Mouse (Mus musculus): ENCODE data around the gene Zfp511. TPM values are rescaled to one million over a fixed set of nuclear protein-coding genes. Genes with fewer than 3 reads are reported as not detected.

Gene Zfp511
- total RNA-seq, 2 experiments from 2014 or later: 21.0 to 34.8 TPM

Other genes starting within 250 kb of the Zfp511 start
- gene Adgra1, start 202.2 kb upstream of the Zfp511 start, total RNA-seq (2015): not detected in 2 replicates
- not detected in 2 replicates for gene Adgra1, start 202.2 kb upstream of the Zfp511 start, total RNA-seq (2017)
- not detected in 2 replicates for gene Kndc1, start 141.7 kb upstream of the Zfp511 start, total RNA-seq (2015)
- gene Kndc1, start 141.7 kb upstream of the Zfp511 start, total RNA-seq (2017): not detected in 2 replicates
- gene Utf1, start 92.6 kb upstream of the Zfp511 start, total RNA-seq (2015): not detected in 2 replicates
- gene Utf1, start 92.6 kb upstream of the Zfp511 start, total RNA-seq (2017): not detected in 2 replicates
- gene 6430531B16Rik, start 57.6 kb upstream of the Zfp511 start, total RNA-seq (2015): 0.10 and 0.27 TPM in 2 replicates
- gene 6430531B16Rik, start 57.6 kb upstream of the Zfp511 start, total RNA-seq (2017): 0.57 TPM in 1 of 2 replicates, not detected in the other
- gene Adam8, start 43.8 kb upstream of the Zfp511 start, total RNA-seq (2015): 1.3 and 1.9 TPM in 2 replicates
- gene Adam8, start 43.8 kb upstream of the Zfp511 start, total RNA-seq (2017): 1.3 and 1.7 TPM in 2 replicates
- 24.0 and 25.8 TPM in 2 replicates for gene Tubgcp2, start 278 bp downstream of the Zfp511 start, total RNA-seq (2015)
- 35.2 and 36.5 TPM in 2 replicates for gene Tubgcp2, start 278 bp downstream of the Zfp511 start, total RNA-seq (2017)
- not detected in 2 replicates for gene Msx3, start 12.7 kb downstream of the Zfp511 start, total RNA-seq (2015)
- not detected in 2 replicates for gene Msx3, start 12.7 kb downstream of the Zfp511 start, total RNA-seq (2017)
- gene Caly, start 46.2 kb downstream of the Zfp511 start, total RNA-seq (2015): not detected in 2 replicates
- gene Caly, start 46.2 kb downstream of the Zfp511 start, total RNA-seq (2017): not detected in 2 replicates
- not detected in 2 replicates for gene Prap1, start 57.0 kb downstream of the Zfp511 start, total RNA-seq (2015)
- not detected in 2 replicates for gene Prap1, start 57.0 kb downstream of the Zfp511 start, total RNA-seq (2017)
- gene Fuom, start 66.0 kb downstream of the Zfp511 start, total RNA-seq (2015): 6.9 and 7.9 TPM in 2 replicates
- gene Fuom, start 66.0 kb downstream of the Zfp511 start, total RNA-seq (2017): 10.8 and 11.5 TPM in 2 replicates
- gene Paox, start 79.4 kb downstream of the Zfp511 start, total RNA-seq (2015): 26.1 and 31.7 TPM in 2 replicates
- gene Paox, start 79.4 kb downstream of the Zfp511 start, total RNA-seq (2017): 15.7 and 23.4 TPM in 2 replicates
- gene Echs1, start 80.1 kb downstream of the Zfp511 start, total RNA-seq (2015): 108 and 109 TPM in 2 replicates
- gene Echs1, start 80.1 kb downstream of the Zfp511 start, total RNA-seq (2017): 95.5 and 147 TPM in 2 replicates
- gene Mtg1, start 101.2 kb downstream of the Zfp511 start, total RNA-seq (2015): 23.8 and 29.2 TPM in 2 replicates
- gene Mtg1, start 101.2 kb downstream of the Zfp511 start, total RNA-seq (2017): 10.4 and 11.4 TPM in 2 replicates
- gene Sprn, start 118.5 kb downstream of the Zfp511 start, total RNA-seq (2015): not detected in 2 replicates
- gene Sprn, start 118.5 kb downstream of the Zfp511 start, total RNA-seq (2017): not detected in 2 replicates
- not detected in 2 replicates for gene Olfr522, start 128.4 kb downstream of the Zfp511 start, total RNA-seq (2015)
- gene Olfr522, start 128.4 kb downstream of the Zfp511 start, total RNA-seq (2017): not detected in 2 replicates
- not detected in 2 replicates for gene Olfr523, start 136.8 kb downstream of the Zfp511 start, total RNA-seq (2015)
- not detected in 2 replicates for gene Olfr523, start 136.8 kb downstream of the Zfp511 start, total RNA-seq (2017)
- not detected in 2 replicates for gene Olfr524, start 169.6 kb downstream of the Zfp511 start, total RNA-seq (2015)
- gene Olfr524, start 169.6 kb downstream of the Zfp511 start, total RNA-seq (2017): not detected in 2 replicates
- gene Cd163l1, start 181.9 kb downstream of the Zfp511 start, total RNA-seq (2015): not detected in 2 replicates
- 0.21 TPM in 1 of 2 replicates, not detected in the other for gene Cd163l1, start 181.9 kb downstream of the Zfp511 start, total RNA-seq (2017)
- not detected in 2 replicates for gene 5830411N06Rik, start 210.9 kb downstream of the Zfp511 start, total RNA-seq (2015)
- not detected in 2 replicates for gene 5830411N06Rik, start 210.9 kb downstream of the Zfp511 start, total RNA-seq (2017)